Mouse (Mus musculus) frontal cortex, adult (tissue): ENCODE data around the gene Sh2b3.
"Not testable (repeated sequence)": the region's sequence is repeated elsewhere in the genome, so short reads cannot be mapped to it uniquely, and the experiment has no call there.

Experiments used
- ATAC-seq: cut with Nextera tagmentation; 2 replicates; pipeline ENCODE4 v1.9.2; 2017; ENCODE audit warnings: mild to moderate bottlenecking, moderate library complexity, mixed read lengths; ENCODE audit not compliant: low TSS enrichment

The Sh2b3 gene

DNA sequence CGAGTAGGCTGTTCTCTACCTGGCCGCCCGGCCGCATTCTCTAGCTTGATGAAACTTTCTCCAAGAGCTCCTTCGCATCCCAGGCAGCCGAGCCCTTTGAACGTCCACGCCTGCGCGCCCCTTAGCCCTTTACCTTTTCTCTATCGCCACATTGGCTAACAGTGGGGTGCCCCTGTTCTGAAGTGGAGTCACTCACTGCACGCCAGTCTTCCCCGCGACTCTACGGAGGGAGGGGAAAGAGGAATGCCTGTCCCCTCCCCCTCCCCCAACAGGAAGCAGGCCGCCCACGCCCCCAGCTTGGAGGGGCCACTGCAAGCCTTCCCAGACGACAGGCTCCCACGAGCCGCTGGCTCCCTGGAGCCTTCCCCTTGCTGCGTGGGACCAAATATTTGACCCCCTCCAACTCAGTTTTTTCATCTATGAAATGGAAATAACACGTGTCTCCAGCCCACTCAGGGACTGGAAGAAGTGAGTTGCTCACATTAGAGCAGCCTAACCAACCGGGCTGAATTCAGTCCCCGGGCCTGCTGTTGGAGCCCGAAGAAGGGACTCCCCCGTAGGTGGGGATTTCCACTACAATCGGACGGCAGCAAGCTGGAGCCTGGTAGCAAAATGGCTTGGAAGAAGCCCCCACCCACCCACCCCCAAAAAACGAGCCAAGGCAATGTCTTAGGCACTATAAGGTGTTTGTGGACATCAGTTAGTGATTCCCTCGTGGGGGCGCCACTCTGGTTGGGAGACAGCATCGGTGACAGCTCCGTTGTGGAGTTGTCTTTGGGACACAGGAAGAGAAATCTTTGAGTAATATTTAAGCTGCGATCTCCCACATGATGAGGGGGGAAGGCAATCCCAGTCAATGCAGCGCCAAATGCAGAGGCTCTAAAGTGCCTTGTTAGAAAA lies at the start of gene Sh2b3:
Gene Sh2b3, minus strand, starts transcription at position 206 of the 900 bp plus-strand sequence.
- no peak for ATAC-seq

DNA sequence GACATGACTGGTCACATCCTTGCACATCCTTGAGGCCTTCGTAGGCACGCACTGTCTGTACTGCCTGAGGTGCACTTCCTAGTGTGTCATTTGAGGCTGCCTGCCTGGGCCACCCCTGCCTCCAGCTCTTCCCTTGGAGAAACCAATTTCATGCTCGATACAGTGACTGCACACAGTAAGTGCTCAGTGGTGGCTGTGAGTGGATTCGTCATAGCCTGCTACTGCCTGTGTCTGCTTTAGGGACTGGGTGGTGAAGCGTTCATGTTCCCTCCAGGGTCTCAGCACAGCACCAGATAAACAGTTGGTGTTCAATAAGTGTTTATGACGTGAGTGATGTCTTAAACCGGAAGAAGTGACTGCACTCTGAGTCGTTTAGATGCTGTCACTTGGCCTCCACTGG lies 45.9 kb upstream of the Sh2b3 start:
- ATAC-seq, result no peak

- peak; percentile 24; the same call in 1 of the 2 replicates for ATAC-seq
Measured at GRCm38 (mm10) chr5:121879211-121879610, 41.8 kb upstream of the Sh2b3 start.

DNA sequence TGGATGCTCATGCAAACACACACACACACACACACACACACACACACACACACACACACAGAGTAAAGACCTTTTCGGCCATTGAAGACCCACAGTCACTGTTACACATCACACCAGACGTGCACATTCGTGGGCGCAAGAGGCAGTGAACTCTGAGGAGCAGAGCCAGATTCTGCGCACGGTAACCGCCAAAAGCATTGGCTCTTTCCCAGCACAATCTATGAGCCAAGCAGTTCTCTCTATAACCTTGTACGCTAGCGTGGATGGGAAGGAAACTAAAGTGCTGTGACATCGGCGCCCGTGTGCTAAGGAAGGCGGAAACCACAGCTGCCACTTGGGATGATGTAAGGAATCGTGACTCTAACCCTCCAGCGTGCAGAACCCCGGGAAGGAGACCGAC lies 41.3 kb upstream of the Sh2b3 start:
- peak; percentile 50; the same call in 1 of the 2 replicates for ATAC-seq

- ATAC-seq, result no peak
Measured at GRCm38 (mm10) chr5:121876901-121877300, 39.5 kb upstream of the Sh2b3 start.

DNA sequence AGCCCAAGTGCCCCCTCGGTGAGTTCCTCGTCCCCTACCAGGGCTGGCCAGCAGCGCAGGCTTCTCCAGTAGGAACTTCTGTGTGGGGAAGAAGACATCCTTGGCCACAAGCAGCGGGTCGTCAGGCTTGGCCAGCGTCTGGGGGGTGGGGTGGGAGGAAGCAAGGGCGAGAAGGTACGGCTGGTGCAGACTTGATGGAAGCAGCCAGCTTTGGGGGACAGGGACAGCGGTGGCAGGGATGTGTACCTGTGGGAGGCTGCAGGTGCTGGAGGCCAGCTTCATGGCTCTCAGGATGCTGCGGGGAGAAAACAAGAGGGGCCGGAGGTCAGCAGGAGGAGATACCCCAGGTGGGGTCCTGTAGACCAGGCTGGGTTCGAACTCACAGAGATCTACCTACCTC lies 37.6 kb upstream of the Sh2b3 start:
- no peak for ATAC-seq

GRCm38 (mm10) chr5:121872158-121872557 lies 34.7 kb upstream of the Sh2b3 start:
- peak; percentile 83 for ATAC-seq

- no peak for ATAC-seq
Measured at GRCm38 (mm10) chr5:121871515-121872030, 34.1 kb upstream of the Sh2b3 start.

DNA sequence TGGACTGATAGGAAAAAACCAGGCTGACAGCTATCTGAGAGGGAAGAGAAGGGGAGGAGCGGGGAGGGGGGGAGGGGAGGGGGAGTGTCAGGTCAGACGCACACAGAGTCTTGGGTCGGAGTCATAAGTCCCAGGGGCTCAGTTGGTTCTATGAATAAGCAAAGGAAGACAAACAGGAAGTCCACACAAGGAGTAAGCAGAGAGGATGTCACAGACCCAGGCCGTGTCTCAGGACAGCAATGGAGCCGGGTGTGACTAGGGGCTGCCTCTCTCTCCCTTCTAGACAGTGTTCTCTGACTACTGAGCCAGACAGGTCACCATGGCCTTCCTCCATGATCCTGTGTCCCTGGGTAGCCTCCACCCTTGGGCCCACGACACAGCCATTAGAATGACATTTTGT lies 33.4 kb upstream of the Sh2b3 start:
- ATAC-seq, result no peak

- ATAC-seq, result no peak
Measured at GRCm38 (mm10) chr5:121867963-121868362, 30.5 kb upstream of the Sh2b3 start.

- ATAC-seq, result no peak
Measured at GRCm38 (mm10) chr5:121864330-121864729, 26.9 kb upstream of the Sh2b3 start.

DNA sequence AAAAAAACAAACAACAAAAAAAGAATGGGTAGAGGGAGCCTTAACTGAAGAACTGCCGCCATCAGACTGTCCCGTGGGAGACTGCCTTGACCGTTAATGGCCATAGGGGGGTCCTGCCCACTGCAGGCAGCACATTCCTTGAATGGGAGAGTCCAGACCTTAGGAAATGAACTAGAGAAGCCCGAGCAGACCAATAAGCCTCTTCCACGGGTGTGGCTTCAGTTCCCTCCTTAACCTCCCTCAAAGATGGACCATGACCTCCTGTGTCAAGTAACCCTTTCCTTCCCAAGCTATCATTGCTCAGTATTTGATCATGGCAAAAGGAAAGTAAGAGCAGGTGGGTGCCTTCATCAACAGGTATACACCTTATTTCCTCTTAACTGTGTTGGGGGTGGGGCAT lies 24.5 kb upstream of the Sh2b3 start:
- ATAC-seq, result no peak

DNA sequence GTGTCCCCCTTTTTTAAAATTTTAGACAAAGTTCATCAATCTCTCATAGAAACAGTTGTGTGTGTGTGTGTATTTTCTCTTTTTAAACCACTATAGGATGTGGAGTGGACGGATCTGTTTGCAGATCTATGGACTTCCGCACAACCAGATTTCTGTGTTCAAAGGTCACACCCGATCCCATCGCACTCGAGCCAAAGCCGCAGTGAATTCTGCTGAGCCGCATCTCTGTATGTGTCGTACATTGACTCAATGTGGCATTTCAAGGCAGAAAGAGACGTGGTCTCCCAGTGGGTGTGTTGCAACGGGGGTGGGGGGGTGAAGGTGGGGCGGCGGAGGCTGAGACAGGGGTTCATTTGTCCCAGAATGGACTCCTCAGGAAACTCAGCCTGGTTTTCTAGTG lies 21.0 kb upstream of the Sh2b3 start:
- no peak for ATAC-seq

DNA sequence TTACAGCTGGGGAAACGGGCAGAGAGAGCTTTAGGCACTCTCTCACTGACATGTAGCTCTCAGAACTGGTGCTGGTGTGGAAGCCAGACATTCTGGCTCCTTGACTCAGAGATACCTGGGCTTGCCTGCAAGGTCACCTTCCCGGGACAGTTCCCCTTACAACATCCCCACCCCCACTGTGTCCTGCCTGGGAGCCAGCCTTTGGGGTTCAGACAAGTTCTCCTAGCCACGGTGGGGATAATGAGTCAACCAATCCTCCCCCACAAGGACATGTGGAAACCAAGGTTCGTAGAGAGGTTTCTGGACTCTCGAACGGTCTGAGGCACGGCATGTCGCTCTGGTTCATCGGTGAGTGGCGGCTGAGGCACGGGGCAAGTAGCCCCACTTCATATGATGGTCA lies 19.3 kb upstream of the Sh2b3 start:
- no peak for ATAC-seq

GRCm38 (mm10) chr5:121854768-121855167 lies 17.3 kb upstream of the Sh2b3 start:
- ATAC-seq, result no peak

DNA sequence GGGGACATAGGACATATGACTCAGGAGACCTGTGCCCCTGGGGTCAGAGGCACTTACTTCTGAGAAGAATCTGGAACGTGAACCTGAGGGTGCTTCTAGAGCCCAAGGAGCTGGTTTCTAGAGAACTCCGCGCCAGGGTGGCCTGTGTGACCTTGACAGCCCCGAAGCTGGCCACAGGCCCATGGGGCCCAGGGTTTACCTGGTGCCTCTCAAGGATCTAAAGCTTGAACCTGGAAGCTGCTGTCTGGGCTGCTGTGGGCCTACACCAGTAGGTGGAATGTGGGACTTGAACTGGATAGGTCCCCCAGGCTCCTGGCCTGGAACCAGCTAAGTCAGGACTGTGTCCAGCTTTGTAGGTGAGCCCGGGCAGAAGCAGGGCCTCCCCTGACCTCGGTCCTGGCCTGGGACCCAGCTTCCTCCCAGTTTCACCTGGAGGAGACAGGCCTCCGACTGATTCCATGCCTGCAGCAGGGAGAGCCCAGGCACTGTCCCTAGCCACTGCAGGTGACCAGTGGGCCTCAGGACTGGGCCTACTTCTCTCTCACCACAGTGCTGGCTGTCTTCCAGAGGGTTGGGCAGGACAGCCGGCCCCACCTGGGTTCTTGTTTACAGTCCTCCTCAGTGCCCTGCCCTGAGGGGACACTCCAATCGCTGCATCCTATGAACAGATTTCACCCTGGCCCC lies 16.1 kb upstream of the Sh2b3 start:
- ATAC-seq, result no peak

DNA sequence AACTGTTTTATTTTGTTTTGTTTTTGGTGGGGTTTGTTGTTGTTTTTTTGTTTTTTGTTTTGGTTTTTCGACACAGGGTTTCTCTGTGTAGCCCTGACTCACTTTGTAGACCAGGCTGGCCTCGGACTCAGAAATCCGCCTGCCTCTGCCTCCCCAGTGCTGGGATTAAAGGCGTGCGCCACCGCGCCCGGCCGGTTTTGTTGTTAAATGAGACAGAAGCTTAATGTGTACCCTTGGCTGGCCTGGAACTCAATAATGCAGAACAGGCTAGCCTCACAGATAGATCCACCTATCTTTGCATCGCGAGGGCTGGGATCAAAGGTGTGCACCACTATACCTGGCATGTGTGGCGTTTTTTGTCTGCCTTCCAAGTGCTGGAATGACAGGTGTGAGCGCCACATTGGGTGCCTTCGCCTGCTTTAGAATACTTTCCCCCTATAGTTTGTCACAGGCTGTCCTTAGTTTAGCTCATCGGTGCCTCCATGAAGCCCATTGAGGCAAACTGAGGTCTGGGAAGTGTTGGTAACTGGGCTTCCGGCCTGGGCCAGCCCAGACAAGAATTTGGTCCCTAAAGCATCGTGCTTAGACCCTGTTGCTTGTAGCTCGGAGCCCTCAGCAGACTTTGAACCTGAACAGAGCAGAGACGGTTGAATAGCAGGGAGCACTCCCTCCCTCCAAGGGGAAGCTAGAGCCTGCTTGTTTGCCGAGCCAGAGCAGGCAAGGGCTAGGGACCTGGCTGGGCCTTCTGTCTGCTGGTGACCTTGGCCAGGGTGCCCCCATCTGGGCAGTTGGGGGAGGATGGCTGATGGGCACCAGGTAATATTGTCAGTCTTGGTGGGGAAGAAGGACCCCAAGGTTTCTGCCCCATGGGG lies 12.3 kb upstream of the Sh2b3 start:
- ATAC-seq, result no peak

GRCm38 (mm10) chr5:121848743-121849142 lies 11.3 kb upstream of the Sh2b3 start, which contains the start of gene Pheta1:
TSS of gene Pheta1 (plus strand) at chr5:121848984.
- peak; percentile 76 for ATAC-seq

DNA sequence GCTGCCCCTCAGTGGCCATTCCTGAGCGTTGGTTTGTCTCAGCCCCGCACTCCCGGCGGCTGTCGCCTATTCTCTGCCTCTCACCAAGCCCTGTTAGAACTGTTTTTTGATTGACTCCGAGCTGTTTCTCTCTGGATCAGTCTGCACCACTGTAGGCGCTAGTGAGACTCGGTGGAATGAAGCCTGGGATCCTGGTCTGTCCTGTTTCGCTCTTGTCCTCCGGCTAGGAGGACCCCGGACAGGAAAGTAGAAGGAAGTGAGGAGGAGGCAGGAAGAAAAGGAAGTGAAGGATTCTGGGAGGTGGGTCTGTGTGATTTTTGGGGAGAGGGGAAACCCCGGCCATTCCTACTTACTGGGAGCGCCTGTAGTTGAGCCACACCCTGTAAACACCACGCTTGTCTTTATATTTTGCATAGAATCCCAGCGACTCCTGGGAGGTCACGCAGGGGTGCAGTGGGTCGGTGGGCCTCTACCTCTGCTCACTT lies 10.6 kb upstream of the Sh2b3 start:
- peak; percentile 71 for ATAC-seq

DNA sequence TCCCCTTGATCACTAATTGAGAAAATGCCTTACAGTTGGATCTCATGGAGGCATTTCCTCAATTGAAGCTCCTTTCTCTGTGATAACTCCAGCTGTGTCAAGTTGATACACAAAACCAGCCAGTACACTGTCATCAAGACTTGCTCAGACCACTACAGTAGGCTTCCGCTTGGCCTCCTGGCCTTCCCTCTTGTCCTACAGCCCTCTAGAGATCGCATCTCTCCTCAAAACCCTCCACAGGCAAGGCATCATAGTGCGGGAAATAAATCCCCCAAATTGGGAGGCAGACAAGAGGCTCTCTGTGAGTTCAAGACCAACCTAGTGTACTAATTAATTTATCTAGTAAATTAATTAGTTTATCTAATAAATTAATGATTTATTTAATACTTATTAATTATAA lies 9.8 kb upstream of the Sh2b3 start:
- ATAC-seq, result not testable (repeated sequence)

- ATAC-seq, result no peak
Measured at GRCm38 (mm10) chr5:121846322-121846721, 8.9 kb upstream of the Sh2b3 start.

DNA sequence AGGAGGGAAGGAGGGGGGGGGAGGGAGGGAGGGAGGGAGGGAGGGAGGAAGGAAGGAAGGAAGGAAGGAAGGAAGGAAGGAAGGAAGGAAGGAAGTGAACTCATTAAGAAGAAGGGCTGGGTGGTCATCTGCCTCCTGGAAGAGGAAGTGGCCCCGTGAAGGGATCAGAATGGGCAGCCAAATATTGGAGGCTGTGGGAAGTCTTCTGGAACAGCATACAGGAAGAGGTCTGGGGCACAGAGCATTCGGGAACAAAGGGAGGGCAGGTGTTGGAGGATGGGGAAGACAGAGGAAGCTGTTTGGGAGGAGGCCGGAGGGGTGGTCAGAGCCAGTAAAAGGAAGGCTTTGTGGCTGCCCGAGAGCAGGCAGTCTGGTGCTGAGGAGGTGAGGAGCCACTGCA lies 7.9 kb upstream of the Sh2b3 start:
- no peak for ATAC-seq
